Mouse (Mus musculus): ENCODE data around the gene Mettl11b. TPM values are rescaled to one million over a fixed set of nuclear protein-coding genes. Genes with fewer than 3 reads are reported as not detected.
"Not testable (repeated sequence)": the region's sequence is repeated elsewhere in the genome, so short reads cannot be mapped to it uniquely, and the experiment has no call there.

The Mettl11b gene
- 0.17 and 0.42 TPM in 2 replicates for polyA plus RNA-seq (2016; fragmentation: Nextera tagmentation; extraction: Ambion mirVana)

DNA sequence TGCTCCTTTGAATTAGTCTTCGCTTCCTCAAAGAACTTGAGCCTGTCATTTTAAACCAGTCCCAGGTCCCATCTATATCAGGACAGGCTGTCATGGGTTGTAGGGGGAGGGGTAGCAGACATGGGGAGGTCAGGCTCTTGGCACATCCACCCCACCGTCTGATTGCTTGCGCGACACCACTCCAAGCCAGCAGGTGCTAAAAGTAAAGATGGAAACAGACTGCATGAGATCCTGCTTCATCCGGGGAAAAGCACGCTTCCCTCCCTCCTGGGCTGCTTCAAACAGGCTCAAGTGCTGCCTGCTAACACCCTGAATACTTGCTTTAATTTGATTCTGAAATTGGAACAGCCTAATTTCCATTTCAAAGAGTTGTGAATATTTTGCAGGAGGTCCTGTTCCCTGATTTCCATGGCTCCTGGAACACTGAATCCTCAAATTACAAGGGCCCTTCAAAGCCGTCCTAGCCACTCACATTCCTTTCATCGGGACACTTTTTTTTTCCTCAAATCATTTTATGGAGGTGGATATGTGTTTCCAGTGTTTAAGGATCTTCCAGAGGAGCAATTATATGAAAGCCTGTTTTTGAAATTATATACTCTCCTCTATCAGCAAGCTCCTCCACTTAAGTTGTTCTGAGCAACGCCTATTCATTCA is at the start of gene Mettl11b:
Gene Mettl11b (minus strand): TSS at position 127 of the 654 bp plus-strand sequence.
- peak; percentile 85 for ATAC-seq (ENCODE audit: low FRiP score, low read depth)
- Histone ChIP-seq H3K27me3 (no peaks in the 10 kb centered on the region), H3K27ac (replicated peaks) (no peak within 1 kb of the TSS), H3K9ac (replicated peaks) (no peak within 1 kb of the TSS), H3K36me3 (no peaks in the 10 kb centered on the region), H3K4me3 (no peak within 1 kb of the TSS), H3K9me3 (no peaks in the 10 kb centered on the region), H3K4me2 (replicated peaks) (peak within 1 kb of the TSS; percentile 38), H3K4me1 (peaks cover 9% of the 10 kb centered on the region)
- 33% methylated on average over 9 of the region's 9 CpGs for WGBS

DNA sequence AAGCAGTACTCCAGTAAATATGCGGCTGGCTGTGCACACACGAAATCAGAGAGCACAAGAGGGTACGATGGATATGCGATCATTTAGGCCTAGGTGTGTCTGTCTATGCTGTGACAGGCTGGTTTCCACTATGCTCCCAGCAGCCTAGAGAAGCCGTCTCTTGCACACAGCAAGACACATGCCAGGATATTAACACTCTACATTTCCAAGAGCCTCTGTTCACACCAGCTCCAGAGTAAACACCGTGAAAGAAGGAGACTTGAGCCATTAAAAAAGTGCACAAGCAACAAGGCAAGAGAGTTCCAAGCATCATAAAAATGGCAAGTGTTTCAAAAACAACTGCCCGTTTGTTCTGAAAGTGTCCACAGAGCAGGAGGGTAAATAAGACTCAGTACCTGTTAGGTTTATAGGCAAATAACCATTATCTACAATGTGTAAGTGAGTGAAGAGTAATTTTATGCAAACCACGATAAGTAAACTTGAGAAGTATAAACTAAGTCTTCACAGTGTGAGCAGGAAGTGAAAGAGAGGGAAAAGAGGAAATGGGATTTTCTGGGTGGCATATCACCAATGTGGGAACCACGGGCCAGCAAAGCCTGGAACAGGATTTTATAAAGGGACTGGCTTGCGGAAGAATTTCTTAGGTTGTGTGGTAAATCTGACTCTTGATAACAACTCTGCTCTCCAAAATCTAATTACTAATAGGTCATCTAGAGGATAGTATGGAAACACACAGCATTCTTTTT is 32.6 kb upstream of the Mettl11b start:
- Histone ChIP-seq H3K4me2 (replicated peaks) (no peak overlapping the region), H3K27ac (replicated peaks) (no peak overlapping the region), H3K4me3 (no peak overlapping the region), H3K36me3 (no peaks in the 10 kb centered on the region), H3K9me3 (no peaks in the 10 kb centered on the region), H3K27me3 (no peaks in the 10 kb centered on the region), H3K9ac (replicated peaks) (no peak overlapping the region), H3K4me1 (no peaks in the 10 kb centered on the region)
- WGBS = 87% methylated on average over 10 of the region's 10 CpGs
- ATAC-seq (ENCODE audit: low FRiP score, low read depth) = no peak

DNA sequence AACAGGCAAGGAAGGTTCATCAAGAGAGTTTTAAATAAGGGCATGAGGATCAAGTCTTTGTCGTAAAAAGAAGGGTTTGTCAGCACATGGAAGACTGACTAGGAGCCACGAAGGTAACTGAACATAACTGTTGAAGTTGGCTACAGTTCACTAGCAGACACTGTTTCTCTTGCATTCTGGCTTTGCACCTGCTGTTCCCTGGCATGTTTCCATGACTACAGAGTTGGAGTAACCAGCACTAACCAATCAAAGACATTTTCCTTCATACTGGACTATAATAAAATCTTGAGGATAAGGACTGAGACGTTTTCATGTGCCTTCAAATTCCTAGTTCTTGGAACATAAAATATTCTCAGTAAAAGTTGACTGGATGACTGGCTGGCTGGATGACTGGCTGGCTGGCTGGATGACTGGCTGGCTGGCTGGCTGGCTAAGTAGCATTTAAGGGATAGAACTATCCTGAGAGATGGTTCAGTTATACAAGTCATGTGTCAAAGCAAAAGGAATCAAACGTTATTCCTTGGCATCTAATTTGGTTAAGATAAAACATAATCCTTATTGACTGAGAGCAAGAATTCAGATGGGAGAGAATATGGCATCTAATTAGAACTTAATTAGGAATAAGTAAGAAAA is 26.4 kb upstream of the Mettl11b start:
- no peaks in the 10 kb centered on the region for H3K4me1 ChIP-seq
- WGBS = 65% methylated on average over 4 of the region's 4 CpGs
- no peaks in the 10 kb centered on the region for H3K27me3 ChIP-seq
- no peak overlapping the region for H3K9ac ChIP-seq (replicated peaks)
- H3K36me3 ChIP-seq = no peaks in the 10 kb centered on the region
- H3K27ac ChIP-seq (replicated peaks) = no peak overlapping the region
- no peak for ATAC-seq (ENCODE audit: low FRiP score, low read depth)
- no peak overlapping the region for H3K4me3 ChIP-seq
- H3K4me2 ChIP-seq (replicated peaks) = no peak overlapping the region
- no peaks in the 10 kb centered on the region for H3K9me3 ChIP-seq

DNA sequence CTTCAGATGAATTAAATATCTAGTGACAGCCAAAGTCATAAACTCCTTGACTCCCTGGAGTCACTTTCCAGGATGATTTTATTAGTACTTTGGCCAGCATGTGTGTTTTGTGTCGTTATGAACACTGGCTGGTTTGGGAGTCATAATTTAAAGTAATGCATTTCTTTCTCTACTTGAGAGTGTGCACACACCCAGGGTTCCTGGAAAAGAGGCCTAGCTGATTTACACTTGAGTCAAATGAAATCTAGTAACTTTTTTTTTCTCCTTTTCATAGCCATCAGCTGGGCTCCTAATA is 12.2 kb upstream of the Mettl11b start:
- H3K4me3 ChIP-seq = no peak overlapping the region
- WGBS = 80% methylated on average over 1 of the region's 1 CpGs
- no peaks in the 10 kb centered on the region for H3K9me3 ChIP-seq
- no peak for ATAC-seq (ENCODE audit: low FRiP score, low read depth)
- no peaks in the 10 kb centered on the region for H3K27me3 ChIP-seq
- H3K4me1 ChIP-seq = no peaks in the 10 kb centered on the region
- H3K36me3 ChIP-seq = no peaks in the 10 kb centered on the region
- no peak overlapping the region for H3K27ac ChIP-seq (replicated peaks)
- no peak overlapping the region for H3K9ac ChIP-seq (replicated peaks)
- H3K4me2 ChIP-seq (replicated peaks) = no peak overlapping the region

DNA sequence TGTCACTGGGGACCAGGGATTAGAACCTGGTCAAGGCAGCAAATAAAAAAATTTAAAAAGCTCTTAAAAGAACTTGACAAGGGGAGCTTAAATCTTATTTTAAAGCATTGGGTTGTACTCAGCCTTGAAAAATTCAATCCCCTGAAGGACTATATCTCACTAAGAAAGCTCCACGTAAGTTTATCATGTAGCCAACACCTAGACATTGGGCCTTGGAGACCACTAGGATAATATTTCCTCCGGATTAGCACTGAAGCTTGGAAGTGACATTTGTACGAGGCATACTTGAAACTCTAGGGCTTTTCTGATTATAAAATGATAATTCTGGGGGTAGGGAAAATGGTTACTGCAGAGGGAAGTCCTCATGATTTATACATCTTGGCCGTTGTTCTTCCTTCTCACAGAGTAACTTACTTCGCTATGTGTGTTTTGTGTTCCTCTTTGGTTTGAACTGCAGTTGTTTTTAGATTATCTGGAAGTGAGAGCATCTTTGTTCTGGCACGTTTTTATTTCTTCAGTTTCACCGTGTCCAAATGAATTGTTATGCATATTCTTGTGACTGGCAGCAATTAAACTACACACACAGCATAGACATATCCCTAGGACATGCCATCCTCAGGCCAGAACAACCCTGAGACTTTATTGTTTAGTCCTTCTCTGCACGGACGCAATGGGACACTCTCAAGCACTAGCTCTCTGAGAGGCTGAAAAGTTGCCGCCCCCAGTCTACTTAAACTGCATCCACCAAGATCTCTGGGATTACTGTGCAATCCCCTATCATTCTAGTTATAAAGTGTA is 11.6 kb upstream of the Mettl11b start:
- Histone ChIP-seq H3K9ac (replicated peaks) (no peak overlapping the region), H3K4me1 (no peaks in the 10 kb centered on the region), H3K4me2 (replicated peaks) (no peak overlapping the region), H3K36me3 (no peaks in the 10 kb centered on the region), H3K9me3 (no peaks in the 10 kb centered on the region), H3K27me3 (no peaks in the 10 kb centered on the region), H3K27ac (replicated peaks) (no peak overlapping the region), H3K4me3 (no peak overlapping the region)
- 82% methylated on average over 10 of the region's 10 CpGs for WGBS
- no peak for ATAC-seq (ENCODE audit: low FRiP score, low read depth)

DNA sequence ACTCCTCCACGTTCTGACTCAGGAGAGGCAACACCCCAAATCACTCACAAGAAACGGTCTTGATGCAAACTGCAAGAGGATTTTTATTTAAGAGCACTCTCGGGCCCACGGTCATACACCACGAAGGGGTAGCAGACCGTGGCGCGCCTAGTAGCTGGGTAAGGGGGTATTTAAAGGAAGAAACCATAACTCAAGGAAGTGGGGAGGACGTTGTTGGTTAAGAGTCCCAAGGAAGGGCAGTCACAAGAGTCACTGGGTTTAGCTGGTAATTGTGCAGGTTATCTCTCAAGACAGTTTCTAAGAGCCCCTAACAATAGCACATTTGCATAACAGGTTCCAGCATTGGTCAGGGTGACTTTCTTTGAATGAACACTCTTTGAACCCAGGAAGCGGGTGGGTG is 6.1 kb upstream of the Mettl11b start:
- H3K9me3 ChIP-seq; H3K27me3 ChIP-seq; ATAC-seq (ENCODE audit: low FRiP score, low read depth); H3K27ac ChIP-seq (replicated peaks); H3K4me2 ChIP-seq (replicated peaks); H3K36me3 ChIP-seq; H3K4me3 ChIP-seq; H3K4me1 ChIP-seq; H3K9ac ChIP-seq (replicated peaks): not testable (repeated sequence)
- 94% methylated on average over 10 of the region's 10 CpGs for WGBS

DNA sequence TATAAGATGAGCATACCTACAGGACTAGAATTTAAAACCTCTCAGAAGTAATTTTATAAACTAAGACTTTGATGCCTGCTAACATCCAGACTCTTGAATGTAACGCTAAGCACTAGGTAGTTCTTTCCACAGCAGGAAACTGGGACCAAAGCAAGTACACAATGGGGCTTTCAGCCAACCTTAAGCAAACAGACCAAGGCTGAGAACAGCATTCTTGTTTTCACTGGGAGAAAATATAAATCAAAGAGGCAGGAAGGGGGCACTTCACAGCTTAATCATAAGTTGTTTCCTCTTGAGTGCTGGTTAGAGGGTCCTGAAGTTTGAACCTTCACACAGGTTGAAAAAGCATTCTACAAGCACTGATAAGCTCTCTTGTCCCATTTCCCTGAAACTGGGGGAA is 1.1 kb downstream of the Mettl11b start:
- no peak overlapping the region for H3K4me2 ChIP-seq (replicated peaks)
- H3K27me3 ChIP-seq = no peaks in the 10 kb centered on the region
- ATAC-seq (ENCODE audit: low FRiP score, low read depth) = no peak
- no peaks in the 10 kb centered on the region for H3K9me3 ChIP-seq
- WGBS = 58% methylated on average over 1 of the region's 1 CpGs
- H3K9ac ChIP-seq (replicated peaks) = no peak overlapping the region
- no peak overlapping the region for H3K27ac ChIP-seq (replicated peaks)
- H3K36me3 ChIP-seq = no peaks in the 10 kb centered on the region
- H3K4me3 ChIP-seq = no peak overlapping the region
- H3K4me1 ChIP-seq = peaks cover 9% of the 10 kb centered on the region

DNA sequence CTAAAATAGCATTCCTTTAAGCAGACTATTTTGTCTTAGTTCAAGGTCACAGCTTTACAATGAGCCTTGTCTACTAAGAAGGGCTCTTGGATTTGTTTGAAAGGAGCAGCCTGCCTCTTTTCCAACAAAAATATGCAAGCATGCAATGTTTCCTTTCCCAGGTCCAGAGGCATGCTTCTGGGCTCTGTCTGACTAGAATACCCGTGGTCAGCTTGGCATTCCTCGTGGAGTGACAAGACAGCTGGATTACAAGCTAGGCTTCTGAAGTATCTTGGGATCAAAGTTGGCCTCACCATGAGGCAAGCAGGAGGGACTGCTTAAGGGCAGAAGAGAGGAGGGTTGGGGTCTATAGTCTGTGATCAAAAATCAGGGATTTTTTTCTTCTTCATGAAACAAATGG is 16.4 kb downstream of the Mettl11b start:
- H3K4me2 ChIP-seq (replicated peaks) = no peak overlapping the region
- no peak overlapping the region for H3K9ac ChIP-seq (replicated peaks)
- no peaks in the 10 kb centered on the region for H3K4me1 ChIP-seq
- H3K9me3 ChIP-seq = no peaks in the 10 kb centered on the region
- no peak overlapping the region for H3K4me3 ChIP-seq
- H3K27me3 ChIP-seq = no peaks in the 10 kb centered on the region
- H3K27ac ChIP-seq (replicated peaks) = no peak overlapping the region
- no peak for ATAC-seq (ENCODE audit: low FRiP score, low read depth)
- no peaks in the 10 kb centered on the region for H3K36me3 ChIP-seq
- WGBS = 55% methylated on average over 2 of the region's 2 CpGs

DNA sequence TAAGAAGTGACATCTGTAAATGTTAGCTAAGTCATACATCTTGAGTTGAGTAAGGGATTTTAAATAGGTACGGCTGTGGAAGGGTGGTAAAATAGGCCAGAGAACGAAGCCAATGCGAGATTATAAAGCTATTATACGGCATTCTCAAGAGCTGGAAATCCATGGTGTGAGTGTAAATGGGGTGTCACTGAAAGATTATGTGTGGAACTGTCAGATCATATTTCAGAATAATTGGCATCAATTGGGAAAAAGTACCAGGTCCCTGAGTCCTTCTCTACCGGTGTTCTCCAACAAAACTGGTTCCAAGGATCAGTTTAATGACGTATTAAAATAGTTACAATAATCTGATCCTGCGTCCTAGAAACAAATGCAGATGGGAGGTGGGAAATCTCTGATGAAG is 24.5 kb downstream of the Mettl11b start:
- ATAC-seq (ENCODE audit: low FRiP score, low read depth) = no peak
- WGBS = 93% methylated on average over 7 of the region's 7 CpGs

DNA sequence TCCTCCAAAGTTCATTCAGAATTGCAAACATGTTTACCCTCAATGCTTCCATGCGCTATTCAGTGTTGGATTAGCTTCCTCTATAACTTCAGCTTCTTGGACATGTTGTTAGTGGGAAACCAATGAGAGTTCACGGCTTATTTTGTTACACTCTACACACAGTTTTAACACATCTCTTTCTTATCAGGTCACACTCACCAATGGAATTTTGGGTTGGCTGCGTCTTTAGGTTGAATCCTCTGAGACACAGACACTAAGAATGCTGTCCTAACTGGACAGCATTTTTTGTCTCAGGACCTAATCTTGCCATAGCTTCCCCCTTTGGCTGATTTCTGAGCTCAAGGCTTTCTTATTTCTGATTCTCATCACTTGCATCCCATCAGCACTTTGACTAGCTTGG is 25.3 kb downstream of the Mettl11b start:
- H3K9ac ChIP-seq (replicated peaks) = no peak overlapping the region
- H3K27ac ChIP-seq (replicated peaks) = no peak overlapping the region
- no peak overlapping the region for H3K4me3 ChIP-seq
- no peaks in the 10 kb centered on the region for H3K9me3 ChIP-seq
- H3K4me2 ChIP-seq (replicated peaks) = no peak overlapping the region
- no peaks in the 10 kb centered on the region for H3K36me3 ChIP-seq
- ATAC-seq (ENCODE audit: low FRiP score, low read depth) = no peak
- H3K27me3 ChIP-seq = no peaks in the 10 kb centered on the region
- WGBS = 91% methylated on average over 3 of the region's 3 CpGs
- no peaks in the 10 kb centered on the region for H3K4me1 ChIP-seq

More for the DNA sequence above, 24.5 kb downstream of the Mettl11b start:
- no peaks in the 10 kb centered on the region for H3K4me1 ChIP-seq
- no peak overlapping the region for H3K9ac ChIP-seq (replicated peaks)
- H3K27ac ChIP-seq (replicated peaks) = no peak overlapping the region
- no peaks in the 10 kb centered on the region for H3K27me3 ChIP-seq
- no peak overlapping the region for H3K4me2 ChIP-seq (replicated peaks)
- H3K4me3 ChIP-seq = no peak overlapping the region
- no peaks in the 10 kb centered on the region for H3K36me3 ChIP-seq
- H3K9me3 ChIP-seq = no peaks in the 10 kb centered on the region

DNA sequence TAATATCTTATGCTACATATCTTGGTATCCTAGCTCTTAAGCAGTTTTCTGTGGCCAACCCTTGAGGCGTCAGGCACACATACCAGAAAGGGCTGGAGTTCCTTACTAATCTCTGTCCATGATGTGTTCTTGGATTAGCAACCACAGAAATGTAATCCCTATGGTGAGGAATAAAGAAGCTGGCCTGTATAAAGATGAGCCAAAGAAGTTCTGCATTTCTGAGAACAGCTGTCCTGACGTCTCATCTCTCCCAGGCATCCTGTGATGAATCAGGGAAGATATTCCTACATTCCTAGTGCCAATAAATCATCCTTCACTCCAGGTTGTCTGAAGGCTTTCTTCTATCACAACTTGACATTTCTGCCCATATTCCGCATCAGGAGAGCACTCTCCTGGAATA is 33.2 kb downstream of the Mettl11b start:
- no peaks in the 10 kb centered on the region for H3K4me1 ChIP-seq
- no peak overlapping the region for H3K9ac ChIP-seq (replicated peaks)
- ATAC-seq (ENCODE audit: low FRiP score, low read depth) = no peak
- no peaks in the 10 kb centered on the region for H3K36me3 ChIP-seq
- no peak overlapping the region for H3K4me2 ChIP-seq (replicated peaks)
- H3K4me3 ChIP-seq = no peak overlapping the region
- H3K27ac ChIP-seq (replicated peaks) = no peak overlapping the region
- 83% methylated on average over 3 of the region's 3 CpGs for WGBS
- H3K27me3 ChIP-seq = no peaks in the 10 kb centered on the region
- H3K9me3 ChIP-seq = no peaks in the 10 kb centered on the region

DNA sequence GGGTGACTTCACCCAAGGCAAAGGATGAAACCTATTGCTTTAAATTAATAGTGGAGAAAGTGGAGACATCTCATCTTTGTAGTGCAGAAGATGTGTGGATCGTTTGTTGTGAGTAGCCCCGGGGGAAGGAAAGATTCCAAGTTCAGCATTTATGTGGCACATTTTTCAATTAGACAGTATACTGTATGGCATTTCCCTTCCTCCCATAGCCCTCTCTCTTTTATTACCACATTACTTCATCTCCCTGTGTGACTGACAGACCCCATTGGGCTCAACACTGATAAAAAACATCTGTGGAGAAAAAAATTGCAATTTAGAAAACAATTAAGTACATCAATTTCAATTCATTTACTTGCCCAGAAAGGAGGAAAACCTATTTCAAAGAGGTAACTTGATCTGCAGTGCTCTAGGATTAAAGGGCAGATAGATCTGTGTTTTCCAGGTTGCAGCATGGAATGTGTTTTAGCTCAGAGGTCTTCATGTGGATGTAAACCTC is 42.0 kb downstream of the Mettl11b start:
- no peaks in the 10 kb centered on the region for H3K4me1 ChIP-seq
- H3K4me2 ChIP-seq (replicated peaks) = no peak overlapping the region
- H3K27ac ChIP-seq (replicated peaks) = no peak overlapping the region
- H3K9ac ChIP-seq (replicated peaks) = no peak overlapping the region
- no peaks in the 10 kb centered on the region for H3K27me3 ChIP-seq
- no peak for ATAC-seq (ENCODE audit: low FRiP score, low read depth)
- no peaks in the 10 kb centered on the region for H3K36me3 ChIP-seq
- WGBS = 83% methylated on average over 2 of the region's 2 CpGs
- no peak overlapping the region for H3K4me3 ChIP-seq
- no peaks in the 10 kb centered on the region for H3K9me3 ChIP-seq

Measured in midbrain, embryonic 12.5 days (tissue).